Mouse (Mus musculus) embryonic facial prominence, embryonic 11.5 days (tissue): ENCODE measurements around the gene Cep295. TPM values are rescaled to one million over a fixed set of nuclear protein-coding genes. Genes with fewer than 3 reads are reported as not detected.
A peak's percentile ranks its signal among the peaks of the same experiment; 100 is the strongest.

ENCODE experiments used
- ATAC-seq: fragments of 200-750 bp; cut with Nextera tagmentation; replicated peaks from 2 replicates; pipeline ENCODE4 v1.8.0; 2017; ENCODE audit warnings: low read depth; ENCODE audit not compliant: insufficient number of reproducible peaks, low FRiP score, low TSS enrichment
- DNase-seq: peaks from one replicate; pipeline ENCODE4 v3.0.0-alpha.2; 2015; ENCODE audit warnings: low spot score
- H3K27ac ChIP-seq: fragments of 300-500 bp; sonication (generic); replicated peaks from 2 replicates; pipeline ENCODE4 v1.5.1; 2014; ENCODE audit warnings: mild to moderate bottlenecking, low read depth, low read length, control low read depth
- H3K27me3 ChIP-seq: fragments of 300-500 bp; sonication (generic); 2 replicates; pipeline ENCODE4 v1.6.1; 2014; ENCODE audit warnings: mild to moderate bottlenecking, low read length, moderate library complexity, mixed read lengths; ENCODE audit not compliant: control insufficient read depth, insufficient read depth
- H3K36me3 ChIP-seq: fragments of 300-500 bp; sonication (generic); replicated peaks from 2 replicates; pipeline ENCODE4 v1.6.1; 2014; ENCODE audit warnings: low read depth, mild to moderate bottlenecking, low read length, moderate library complexity, mixed read lengths; ENCODE audit not compliant: control insufficient read depth, insufficient read depth
- H3K4me1 ChIP-seq: fragments of 300-500 bp; sonication (generic); 2 replicates; pipeline ENCODE4 v1.6.1; 2014; ENCODE audit warnings: low read length, mixed read lengths; ENCODE audit not compliant: control insufficient read depth, insufficient read depth
- H3K4me2 ChIP-seq: fragments of 300-500 bp; sonication (generic); 2 replicates; pipeline ENCODE4 v1.6.1; 2014; ENCODE audit warnings: low read depth, mild to moderate bottlenecking, control low read depth, low read length, moderate library complexity
- H3K4me3 ChIP-seq: fragments of 300-500 bp; sonication (generic); 2 replicates; pipeline ENCODE4 v1.5.1; 2014; ENCODE audit warnings: low read depth, low read length, control low read depth
- H3K9ac ChIP-seq: fragments of 300-500 bp; sonication (generic); replicated peaks from 2 replicates; pipeline ENCODE4 v1.6.1; 2014; ENCODE audit warnings: mild to moderate bottlenecking, control low read depth, low read length
- H3K9me3 ChIP-seq: fragments of 300-500 bp; sonication (generic); replicated peaks from 2 replicates; pipeline ENCODE4 v1.6.1; 2016; ENCODE audit warnings: mild to moderate bottlenecking, low read length, inconsistent platforms, mixed read lengths; ENCODE audit not compliant: control insufficient read depth
- WGBS: fragments of 180-500 bp; shearing (Covaris S2); extraction: QIAGEN DNeasy Blood & Tissue Kit; methylation state at CpG from one replicate; pipeline ENCODE4 v1.1.7; 2014; 5-methylcytosine and 5-hydroxymethylcytosine counted together
- polyA plus RNA-seq: library from polyadenylated mRNA; unstranded; fragments of >200 nt; fragmentation: Nextera tagmentation; extraction: Ambion mirVana; gene quantifications from 2 replicates; pipeline ENCODE4 v1.2.1, GENCODE M21; 2014

Cep295 gene
- polyA plus RNA-seq, 1 experiment from 2014 or later, result 22.0 TPM

- H3K4me3 ChIP-seq, result no peak overlapping the region
- ATAC-seq (no peak), DNase-seq (no peak)
- H3K27ac ChIP-seq, result no peak overlapping the region
- H3K4me1 ChIP-seq, result peaks cover 4% of the 10 kb centered on the region; the same call in 1 of the 2 replicates
- no peaks in the 10 kb centered on the region for H3K27me3 ChIP-seq
- H3K36me3 ChIP-seq, result peaks cover 22% of the 10 kb centered on the region
- no peaks in the 10 kb centered on the region for H3K9me3 ChIP-seq
- 91% methylated on average over 2 of the region's 2 CpGs for WGBS
- no peak overlapping the region for H3K9ac ChIP-seq
- H3K4me2 ChIP-seq, result no peak overlapping the region
Observed at GRCm38 (mm10) chr9:15312054-15312735, 45.4 kb downstream of the Cep295 start.

DNA sequence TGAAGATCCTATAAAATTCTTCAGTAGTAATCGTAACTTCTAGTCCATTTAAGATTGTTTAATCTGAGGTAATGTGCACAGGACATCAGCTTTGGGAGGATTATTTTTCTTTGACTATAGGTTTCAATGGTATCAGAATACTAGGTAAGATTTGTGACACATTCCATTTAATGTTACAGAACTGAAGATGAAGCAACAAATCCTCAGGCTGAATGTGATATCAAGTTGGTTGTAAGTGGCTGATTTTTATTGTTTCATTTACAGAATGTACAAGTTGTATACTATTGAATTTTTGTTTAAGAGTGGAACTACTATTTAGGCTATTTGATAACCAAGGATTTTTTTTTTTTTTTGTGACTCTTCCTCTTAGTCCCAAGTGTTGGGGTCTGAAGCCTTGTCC, 47.4 kb downstream of the Cep295 start:
- 89% methylated on average over 1 of the region's 1 CpGs for WGBS
- Histone ChIP-seq H3K9me3 (no peaks in the 10 kb centered on the region), H3K9ac (no peak overlapping the region), H3K4me3 (no peak overlapping the region), H3K4me1 (peaks cover 4% of the 10 kb centered on the region; the same call in 1 of the 2 replicates), H3K27me3 (no peaks in the 10 kb centered on the region), H3K36me3 (peaks cover 22% of the 10 kb centered on the region), H3K4me2 (no peak overlapping the region), H3K27ac (no peak overlapping the region)
- ATAC-seq (no peak), DNase-seq (no peak)

DNA sequence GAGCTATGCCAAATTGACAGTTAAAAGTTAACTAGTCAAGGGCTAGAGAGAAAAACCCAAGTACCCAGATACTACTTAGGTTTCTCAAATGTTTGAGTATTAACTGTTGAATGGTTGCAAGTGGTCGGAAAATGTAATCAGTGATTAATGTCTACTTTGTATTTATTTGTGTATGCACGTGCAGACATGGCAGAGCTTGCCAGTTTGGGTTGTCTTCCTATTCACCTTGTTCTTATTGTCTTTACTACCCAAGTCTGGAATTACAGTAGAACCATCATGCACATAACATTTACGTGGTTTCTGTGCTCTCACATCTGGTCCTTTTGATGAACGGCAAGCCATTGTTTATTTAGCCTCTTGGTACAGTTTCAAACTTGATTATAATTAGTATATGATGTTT, 48.2 kb downstream of the Cep295 start:
- H3K4me3 ChIP-seq, result no peak overlapping the region
- H3K27ac ChIP-seq, result no peak overlapping the region
- H3K27me3 ChIP-seq, result no peaks in the 10 kb centered on the region
- no peak overlapping the region for H3K9ac ChIP-seq
- no peaks in the 10 kb centered on the region for H3K9me3 ChIP-seq
- peaks cover 4% of the 10 kb centered on the region; the same call in 1 of the 2 replicates for H3K4me1 ChIP-seq
- peaks cover 19% of the 10 kb centered on the region for H3K36me3 ChIP-seq
- DNase-seq (no peak), ATAC-seq (no peak)
- H3K4me2 ChIP-seq, result no peak overlapping the region
- WGBS, result 72% methylated on average over 4 of the region's 4 CpGs

DNA sequence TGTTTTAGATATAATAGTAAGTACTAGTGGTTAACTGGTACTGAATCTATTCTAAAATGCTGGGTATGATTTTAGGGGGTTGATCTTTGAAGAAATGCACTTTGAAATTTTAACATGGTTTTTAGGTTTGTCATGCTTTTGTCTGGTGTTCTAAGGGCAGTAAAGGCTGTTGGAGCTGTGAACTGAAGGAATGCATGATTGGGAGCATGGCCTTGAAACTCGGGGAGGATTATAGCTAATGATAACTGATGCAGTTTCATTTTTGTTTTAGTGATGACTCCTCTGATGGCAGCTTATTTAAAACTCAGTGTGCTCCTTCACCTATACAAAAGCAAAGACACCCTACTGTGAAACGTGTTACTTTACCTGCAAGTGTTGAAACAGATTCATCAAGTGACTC, 49.3 kb downstream of the Cep295 start:
- 58% methylated on average over 2 of the region's 2 CpGs for WGBS
- Histone ChIP-seq H3K9ac (no peak overlapping the region), H3K4me3 (no peak overlapping the region)

DNA sequence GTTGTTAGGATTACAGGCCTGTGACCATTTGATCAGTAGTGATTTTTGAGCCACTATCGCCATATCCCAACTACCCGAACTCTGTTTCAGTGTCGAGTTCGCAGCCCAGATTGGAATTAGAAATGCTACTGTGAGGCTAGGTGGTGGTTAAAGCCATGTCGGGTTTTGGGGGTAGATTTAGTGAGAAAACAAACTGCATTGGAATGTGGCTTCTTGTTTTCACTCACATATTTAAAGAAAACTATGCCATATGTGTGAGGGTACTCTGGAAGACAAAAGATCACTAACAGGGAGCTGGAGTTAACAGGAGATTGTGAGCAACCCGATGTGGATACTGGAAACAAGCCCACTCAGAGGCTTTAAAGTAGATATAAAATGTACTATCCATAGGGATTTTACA, 50.3 kb downstream of the Cep295 start:
- Histone ChIP-seq H3K27ac (no peak overlapping the region), H3K4me2 (peak overlapping the region; percentile 71), H3K4me3 (peak overlapping the region; percentile 94), H3K36me3 (peaks cover 9% of the 10 kb centered on the region), H3K27me3 (no peaks in the 10 kb centered on the region), H3K9ac (peak overlapping the region; percentile 96), H3K9me3 (no peaks in the 10 kb centered on the region), H3K4me1 (peaks cover 4% of the 10 kb centered on the region; the same call in 1 of the 2 replicates)
- DNase-seq (no peak), ATAC-seq (no peak)
- 9% methylated on average over 6 of the region's 6 CpGs for WGBS

More for the DNA sequence above, 49.3 kb downstream of the Cep295 start:
- H3K4me1 ChIP-seq, result peaks cover 4% of the 10 kb centered on the region; the same call in 1 of the 2 replicates
- ATAC-seq, result no peak
- peaks cover 14% of the 10 kb centered on the region for H3K36me3 ChIP-seq
- H3K27me3 ChIP-seq, result no peaks in the 10 kb centered on the region
- no peak overlapping the region for H3K4me2 ChIP-seq
- no peak overlapping the region for H3K27ac ChIP-seq
- no peaks in the 10 kb centered on the region for H3K9me3 ChIP-seq
- no peak for DNase-seq

- peaks cover 4% of the 10 kb centered on the region; the same call in 1 of the 2 replicates for H3K36me3 ChIP-seq
- H3K9ac ChIP-seq, result peak within 1 kb of the TSS; percentile 96
- peak within 1 kb of the TSS; percentile 94 for H3K4me3 ChIP-seq
- no peaks in the 10 kb centered on the region for H3K27me3 ChIP-seq
- peak within 1 kb of the TSS; percentile 71 for H3K4me2 ChIP-seq
- WGBS, result under 1% methylated on average over 35 of the region's 35 CpGs
- peaks cover 4% of the 10 kb centered on the region; the same call in 1 of the 2 replicates for H3K4me1 ChIP-seq
- no peaks in the 10 kb centered on the region for H3K9me3 ChIP-seq
- DNase-seq, result peak; percentile 62
- ATAC-seq, result peak; percentile 86
- H3K27ac ChIP-seq, result peak within 1 kb of the TSS; percentile 92
Observed at GRCm38 (mm10) chr9:15306398-15307119, 51.0 kb downstream of the Cep295 start, which contains the start of gene 4931406C07Rik. TSS of gene 4931406C07Rik (minus strand) at chr9:15306448.

- no peaks in the 10 kb centered on the region for H3K27me3 ChIP-seq
- H3K27ac ChIP-seq, result peak within 1 kb of the TSS; percentile 92
- 12% methylated on average over 45 of the region's 45 CpGs for WGBS
- peak within 1 kb of the TSS; percentile 71 for H3K4me2 ChIP-seq
- peaks cover 4% of the 10 kb centered on the region; the same call in 1 of the 2 replicates for H3K36me3 ChIP-seq
- no peaks in the 10 kb centered on the region for H3K9me3 ChIP-seq
- peak within 1 kb of the TSS; percentile 94 for H3K4me3 ChIP-seq
- H3K9ac ChIP-seq, result peak within 1 kb of the TSS; percentile 96
- ATAC-seq (peak; percentile 93), DNase-seq (peak; percentile 96)
- H3K4me1 ChIP-seq, result peaks cover 4% of the 10 kb centered on the region; the same call in 1 of the 2 replicates
Observed at GRCm38 (mm10) chr9:15305503-15306397, 51.8 kb downstream of the Cep295 start, which contains the start of gene Taf1d. TSS of gene Taf1d (plus strand) at chr9:15306214.
